Mouse (Mus musculus) neural tube, embryonic 13.5 days (tissue): ENCODE data around the gene Chchd3. TPM values are rescaled to one million over a fixed set of nuclear protein-coding genes. Genes with fewer than 3 reads are reported as not detected.

ENCODE experiments used
- ATAC-seq: fragments of 200-750 bp; cut with Nextera tagmentation; 2 replicates; pipeline ENCODE4 v1.8.0; 2017; ENCODE audit warnings: low read depth, mild to moderate bottlenecking, moderate TSS enrichment, moderate library complexity
- H3K27ac ChIP-seq: fragments of 300-500 bp; sonication (generic); replicated peaks from 2 replicates; pipeline ENCODE4 v1.5.1; 2015; ENCODE audit warnings: moderate library complexity, mild to moderate bottlenecking, inconsistent platforms
- H3K27me3 ChIP-seq: fragments of 300-500 bp; sonication (generic); 2 replicates; pipeline ENCODE4 v1.6.1; 2015; ENCODE audit warnings: mild to moderate bottlenecking, inconsistent platforms
- H3K36me3 ChIP-seq: fragments of 300-500 bp; sonication (generic); 2 replicates; pipeline ENCODE4 v1.6.1; 2015; ENCODE audit warnings: mild to moderate bottlenecking, inconsistent platforms
- H3K4me1 ChIP-seq: fragments of 300-500 bp; sonication (generic); replicated peaks from 2 replicates; pipeline ENCODE4 v1.6.1; 2015; ENCODE audit warnings: inconsistent platforms
- H3K4me2 ChIP-seq: fragments of 300-500 bp; sonication (generic); 2 replicates; pipeline ENCODE4 v1.6.1; 2015; ENCODE audit warnings: inconsistent platforms, mild to moderate bottlenecking, moderate library complexity
- H3K4me3 ChIP-seq: fragments of 300-500 bp; sonication (generic); 2 replicates; pipeline ENCODE4 v1.5.1; 2015; ENCODE audit warnings: mild to moderate bottlenecking, inconsistent platforms
- H3K9ac ChIP-seq: fragments of 300-500 bp; sonication (generic); 2 replicates; pipeline ENCODE4 v1.6.1; 2015; ENCODE audit warnings: moderate library complexity, mild to moderate bottlenecking, inconsistent platforms
- H3K9me3 ChIP-seq: fragments of 300-500 bp; sonication (generic); 2 replicates; pipeline ENCODE4 v1.6.1; 2016; ENCODE audit warnings: inconsistent platforms
- WGBS: fragments of 180-500 bp; shearing (Covaris S2); methylation state at CpG from one replicate; pipeline ENCODE4 v1.1.7; 2015; 5-methylcytosine and 5-hydroxymethylcytosine counted together
- polyA plus RNA-seq: library from polyadenylated mRNA; unstranded; fragments of >200 nt; fragmentation: Nextera tagmentation; extraction: Ambion mirVana; gene quantifications from 2 replicates; pipeline ENCODE4 v1.2.1, GENCODE M21; 2015

Chchd3 gene
- polyA plus RNA-seq, 1 experiment from 2014 or later = 112 TPM

GRCm38 (mm10) chr6:33049705-33050420, 10.2 kb downstream of the Chchd3 start:
- Histone ChIP-seq H3K27ac (no peak overlapping the region), H3K9me3 (no peaks in the 10 kb centered on the region), H3K4me2 (no peak overlapping the region), H3K36me3 (peaks cover 19% of the 10 kb centered on the region), H3K4me1 (no peaks in the 10 kb centered on the region), H3K4me3 (no peak overlapping the region), H3K27me3 (no peaks in the 10 kb centered on the region), H3K9ac (no peak overlapping the region)
- ATAC-seq = no peak
- 85% methylated on average over 6 of the region's 6 CpGs for WGBS

GRCm38 (mm10) chr6:33043480-33043879, 16.6 kb downstream of the Chchd3 start:
- H3K4me3 ChIP-seq = no peak overlapping the region
- H3K27me3 ChIP-seq = no peaks in the 10 kb centered on the region
- no peaks in the 10 kb centered on the region for H3K9me3 ChIP-seq
- 90% methylated on average over 5 of the region's 5 CpGs for WGBS
- H3K9ac ChIP-seq = no peak overlapping the region
- no peak overlapping the region for H3K4me2 ChIP-seq
- no peak for ATAC-seq
- peaks cover 25% of the 10 kb centered on the region for H3K36me3 ChIP-seq
- H3K4me1 ChIP-seq = peaks cover under 1% of the 10 kb centered on the region
- H3K27ac ChIP-seq = no peak overlapping the region

GRCm38 (mm10) chr6:33042880-33043279, 17.2 kb downstream of the Chchd3 start:
- H3K27me3 ChIP-seq = no peaks in the 10 kb centered on the region
- ATAC-seq = no peak
- no peaks in the 10 kb centered on the region for H3K9me3 ChIP-seq
- WGBS = 88% methylated on average over 1 of the region's 1 CpGs
- no peak overlapping the region for H3K9ac ChIP-seq
- peaks cover 5% of the 10 kb centered on the region for H3K4me1 ChIP-seq
- peaks cover 19% of the 10 kb centered on the region for H3K36me3 ChIP-seq
- H3K4me3 ChIP-seq = no peak overlapping the region
- H3K27ac ChIP-seq = no peak overlapping the region
- H3K4me2 ChIP-seq = no peak overlapping the region

- ATAC-seq = no peak
- Histone ChIP-seq H3K4me1 (peaks cover 12% of the 10 kb centered on the region), H3K9me3 (no peaks in the 10 kb centered on the region), H3K4me2 (no peak overlapping the region), H3K27me3 (no peaks in the 10 kb centered on the region), H3K4me3 (no peak overlapping the region), H3K27ac (no peak overlapping the region), H3K36me3 (peaks cover 18% of the 10 kb centered on the region), H3K9ac (no peak overlapping the region)
- 89% methylated on average over 2 of the region's 2 CpGs for WGBS
Observed at GRCm38 (mm10) chr6:33041978-33042377, 18.1 kb downstream of the Chchd3 start.

GRCm38 (mm10) chr6:33040360-33041090, 19.5 kb downstream of the Chchd3 start:
- WGBS = 93% methylated on average over 4 of the region's 4 CpGs
- no peaks in the 10 kb centered on the region for H3K27me3 ChIP-seq
- H3K9ac ChIP-seq = no peak overlapping the region
- no peak overlapping the region for H3K4me3 ChIP-seq
- no peak overlapping the region for H3K4me2 ChIP-seq
- H3K36me3 ChIP-seq = peaks cover 18% of the 10 kb centered on the region
- H3K27ac ChIP-seq = no peak overlapping the region
- no peak for ATAC-seq
- peaks cover 22% of the 10 kb centered on the region for H3K4me1 ChIP-seq
- no peaks in the 10 kb centered on the region for H3K9me3 ChIP-seq

GRCm38 (mm10) chr6:33032543-33032942, 27.5 kb downstream of the Chchd3 start:
- H3K27ac ChIP-seq = no peak overlapping the region
- H3K9ac ChIP-seq = no peak overlapping the region
- H3K4me2 ChIP-seq = no peak overlapping the region
- H3K27me3 ChIP-seq = no peaks in the 10 kb centered on the region
- WGBS = 100% methylated on average over 1 of the region's 1 CpGs
- no peak for ATAC-seq
- peaks cover 21% of the 10 kb centered on the region for H3K4me1 ChIP-seq
- H3K9me3 ChIP-seq = no peaks in the 10 kb centered on the region
- H3K4me3 ChIP-seq = no peak overlapping the region
- H3K36me3 ChIP-seq = no peaks in the 10 kb centered on the region

- Histone ChIP-seq H3K9ac (no peak overlapping the region), H3K4me3 (no peak overlapping the region), H3K36me3 (no peaks in the 10 kb centered on the region), H3K27me3 (no peaks in the 10 kb centered on the region), H3K9me3 (no peaks in the 10 kb centered on the region), H3K4me2 (no peak overlapping the region), H3K27ac (no peak overlapping the region), H3K4me1 (peaks cover 12% of the 10 kb centered on the region)
- no peak for ATAC-seq
- WGBS = 78% methylated on average over 2 of the region's 2 CpGs
Observed at GRCm38 (mm10) chr6:33031631-33032030, 28.4 kb downstream of the Chchd3 start.

- Histone ChIP-seq H3K4me2 (no peak overlapping the region), H3K9ac (no peak overlapping the region), H3K27ac (no peak overlapping the region), H3K36me3 (no peaks in the 10 kb centered on the region), H3K9me3 (no peaks in the 10 kb centered on the region), H3K27me3 (no peaks in the 10 kb centered on the region), H3K4me1 (peaks cover 5% of the 10 kb centered on the region; the same call in 1 of the 2 replicates), H3K4me3 (no peak overlapping the region)
- 95% methylated on average over 6 of the region's 6 CpGs for whole genome bisulfite sequencing
- no peak for ATAC-seq
Observed at GRCm38 (mm10) chr6:33028296-33028695, 31.8 kb downstream of the Chchd3 start.

- no peaks in the 10 kb centered on the region for H3K9me3 ChIP-seq
- ATAC-seq = no peak
- H3K4me2 ChIP-seq = no peak overlapping the region
- H3K27ac ChIP-seq = no peak overlapping the region
- no peaks in the 10 kb centered on the region for H3K27me3 ChIP-seq
- 96% methylated on average over 2 of the region's 2 CpGs for WGBS
- H3K36me3 ChIP-seq = no peaks in the 10 kb centered on the region
- no peak overlapping the region for H3K4me3 ChIP-seq
- H3K9ac ChIP-seq = no peak overlapping the region
- H3K4me1 ChIP-seq = no peaks in the 10 kb centered on the region
Observed at GRCm38 (mm10) chr6:33025041-33025440, 35.0 kb downstream of the Chchd3 start.

- no peak for ATAC-seq
- Histone ChIP-seq H3K27ac (0 out of 2 replicates have a peak overlapping the region, but pooled peaks have one; percentile 3), H3K4me3 (no peak overlapping the region), H3K9ac (no peak overlapping the region), H3K9me3 (no peaks in the 10 kb centered on the region), H3K36me3 (0 out of 2 replicates have a peak, but pooled peaks cover 3% of the 10 kb centered on the region), H3K4me2 (no peak overlapping the region), H3K4me1 (peaks cover 13% of the 10 kb centered on the region; the same call in 1 of the 2 replicates), H3K27me3 (no peaks in the 10 kb centered on the region)
- 78% methylated on average over 3 of the region's 3 CpGs for WGBS
Observed at GRCm38 (mm10) chr6:33004607-33005006, 55.5 kb downstream of the Chchd3 start.

- Histone ChIP-seq H3K36me3 (0 out of 2 replicates have a peak, but pooled peaks cover 3% of the 10 kb centered on the region), H3K4me1 (peaks cover 13% of the 10 kb centered on the region; the same call in 1 of the 2 replicates), H3K9me3 (no peaks in the 10 kb centered on the region), H3K9ac (no peak overlapping the region), H3K27ac (no peak overlapping the region), H3K4me2 (no peak overlapping the region), H3K4me3 (no peak overlapping the region), H3K27me3 (no peaks in the 10 kb centered on the region)
- ATAC-seq = no peak
- 80% methylated on average over 1 of the region's 1 CpGs for WGBS
Observed at GRCm38 (mm10) chr6:33002988-33003387, 57.1 kb downstream of the Chchd3 start.

- H3K4me3 ChIP-seq = no peak overlapping the region
- H3K9me3 ChIP-seq = no peaks in the 10 kb centered on the region
- peaks cover 18% of the 10 kb centered on the region; the same call in 1 of the 2 replicates for H3K4me1 ChIP-seq
- no peak overlapping the region for H3K27ac ChIP-seq
- WGBS = 92% methylated on average over 15 of the region's 15 CpGs
- H3K4me2 ChIP-seq = no peak overlapping the region
- H3K27me3 ChIP-seq = no peaks in the 10 kb centered on the region
- no peaks in the 10 kb centered on the region for H3K36me3 ChIP-seq
- no peak for ATAC-seq
- H3K9ac ChIP-seq = no peak overlapping the region
Observed at GRCm38 (mm10) chr6:33001271-33001670, 58.8 kb downstream of the Chchd3 start.
